Mouse (Mus musculus): ENCODE measurements around the gene Plscr1.

DNA sequence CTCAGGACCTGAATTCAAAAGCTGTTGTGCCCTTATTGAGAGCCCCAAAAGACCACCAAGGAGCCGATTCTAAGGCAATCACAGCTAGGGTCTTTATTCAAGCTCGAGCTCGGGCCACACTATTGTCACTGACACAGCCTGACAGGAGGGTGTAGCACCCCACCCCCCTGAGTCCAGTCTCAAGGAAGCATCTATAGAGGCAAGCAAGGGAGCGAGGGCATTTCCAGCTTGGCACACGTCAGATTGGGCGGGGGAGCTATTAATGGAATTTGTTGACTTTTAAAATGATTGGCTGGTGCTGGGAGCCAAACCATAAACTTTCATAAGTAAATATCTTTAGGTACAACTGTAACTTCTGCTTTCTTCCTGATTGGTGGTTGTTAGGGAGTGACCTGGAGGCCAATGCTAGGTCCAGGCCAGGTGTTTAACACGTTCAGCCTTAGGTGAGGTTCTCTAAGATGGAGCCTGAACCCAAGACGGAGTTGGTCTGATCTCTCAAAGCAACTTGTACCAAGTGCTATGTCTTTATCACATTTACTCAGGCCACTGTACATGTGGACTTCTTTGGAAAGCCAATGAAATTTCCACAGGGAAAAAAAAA, 56.2 kb downstream of the Plscr1 start:
- TF ChIP-seq CTCF (IDR thresholded peaks at IDR 0.05; ENCODE audit: insufficient read depth, low read length): no peak
- no peak for TF ChIP-seq POLR2A (IDR thresholded peaks at IDR 0.05; ENCODE audit: borderline replicate concordance, extremely low read depth, low read depth, low read length)
